Mouse (Mus musculus): ENCODE results near the gene Mpp3. TPM values are rescaled to one million over a fixed set of nuclear protein-coding genes. Genes with fewer than 3 reads are reported as not detected.

Mpp3 gene
- polyA plus RNA-seq, 1 experiment from 2014 or later = 36.2 TPM

Other genes starting within 250 kb of the Mpp3 start
- 8.2 and 8.4 TPM in 2 replicates for gene Etv4, start 243.1 kb downstream of the Mpp3 start, polyA plus RNA-seq (2016; fragmentation: Nextera tagmentation; extraction: Ambion mirVana)
- 1.4 and 1.9 TPM in 2 replicates for gene Meox1, start 134.1 kb downstream of the Mpp3 start, polyA plus RNA-seq (2016; fragmentation: Nextera tagmentation; extraction: Ambion mirVana)
- 0.46 and 0.79 TPM in 2 replicates for gene Sost, start 61.4 kb downstream of the Mpp3 start, polyA plus RNA-seq (2016; fragmentation: Nextera tagmentation; extraction: Ambion mirVana)
- not detected in 2 replicates for gene Cfap97d1, start 44.2 kb downstream of the Mpp3 start, polyA plus RNA-seq (2016; fragmentation: Nextera tagmentation; extraction: Ambion mirVana)
- 11.4 and 12.9 TPM in 2 replicates for gene Dusp3, start 41.4 kb downstream of the Mpp3 start, polyA plus RNA-seq (2016; fragmentation: Nextera tagmentation; extraction: Ambion mirVana)
- gene Cd300lg, start 13.0 kb upstream of the Mpp3 start, polyA plus RNA-seq (2016; fragmentation: Nextera tagmentation; extraction: Ambion mirVana) = 0.12 and 0.43 TPM in 2 replicates
- gene Mpp2, start 60.1 kb upstream of the Mpp3 start, polyA plus RNA-seq (2016; fragmentation: Nextera tagmentation; extraction: Ambion mirVana) = 22.0 and 24.1 TPM in 2 replicates
- not detected in 2 replicates for gene Ppy, start 72.9 kb upstream of the Mpp3 start, polyA plus RNA-seq (2016; fragmentation: Nextera tagmentation; extraction: Ambion mirVana)
- 3.3 and 5.5 TPM in 2 replicates for gene Pyy, start 79.4 kb upstream of the Mpp3 start, polyA plus RNA-seq (2016; fragmentation: Nextera tagmentation; extraction: Ambion mirVana)
- 0.14 TPM in 1 of 2 replicates, not detected in the other for gene Nags, start 117.1 kb upstream of the Mpp3 start, polyA plus RNA-seq (2016; fragmentation: Nextera tagmentation; extraction: Ambion mirVana)
- gene Tmem101, start 127.9 kb upstream of the Mpp3 start, polyA plus RNA-seq (2016; fragmentation: Nextera tagmentation; extraction: Ambion mirVana) = 37.9 and 40.4 TPM in 2 replicates
- 114 TPM in 2 replicates for gene Lsm12, start 156.8 kb upstream of the Mpp3 start, polyA plus RNA-seq (2016; fragmentation: Nextera tagmentation; extraction: Ambion mirVana)
- 26.8 and 27.0 TPM in 2 replicates for gene G6pc3, start 161.2 kb upstream of the Mpp3 start, polyA plus RNA-seq (2016; fragmentation: Nextera tagmentation; extraction: Ambion mirVana)
- gene Hdac5, start 201.7 kb upstream of the Mpp3 start, polyA plus RNA-seq (2016; fragmentation: Nextera tagmentation; extraction: Ambion mirVana) = 97.2 and 103 TPM in 2 replicates
- gene BC030867, start 220.4 kb upstream of the Mpp3 start, polyA plus RNA-seq (2016; fragmentation: Nextera tagmentation; extraction: Ambion mirVana) = 9.4 and 12.5 TPM in 2 replicates
- not detected in 2 replicates for gene Asb16, start 240.3 kb upstream of the Mpp3 start, polyA plus RNA-seq (2016; fragmentation: Nextera tagmentation; extraction: Ambion mirVana)